Mouse (Mus musculus) megakaryocyte progenitor cell, adult 5-6 weeks (primary cell): ENCODE data around the gene Clip1. TPM values are rescaled to one million over a fixed set of nuclear protein-coding genes. Genes with fewer than 3 reads are reported as not detected.

ENCODE experiments used
- total RNA-seq, 2 experiments: library from RNA; stranded (forward) in 1 of 2; stranded (reverse) in 1 of 2; fragments of 157-497, 149-512 nt in 1 of 2; fragments of 200-1000 nt in 1 of 2; gene quantifications; 2 replicates each; pipeline versions ENCODE4 v1.2.3 to v1.2.4; 2015 to 2017

The Clip1 gene
- total RNA-seq, 2 experiments from 2014 or later = 46.4 to 72.5 TPM

Other genes starting within 250 kb of the Clip1 start
- not detected in 2 replicates for gene Lrrc43, start 195.3 kb downstream of the Clip1 start, total RNA-seq (2015)
- not detected in 2 replicates for gene Lrrc43, start 195.3 kb downstream of the Clip1 start, total RNA-seq (2017)
- not detected in 2 replicates for gene Il31, start 195.1 kb downstream of the Clip1 start, total RNA-seq (2015)
- not detected in 2 replicates for gene Il31, start 195.1 kb downstream of the Clip1 start, total RNA-seq (2017)
- gene B3gnt4, start 174.2 kb downstream of the Clip1 start, total RNA-seq (2015) = 0.15 TPM in 1 of 2 replicates, not detected in the other
- not detected in 2 replicates for gene B3gnt4, start 174.2 kb downstream of the Clip1 start, total RNA-seq (2017)
- gene Diablo, start 160.4 kb downstream of the Clip1 start, total RNA-seq (2015) = 32.8 and 50.5 TPM in 2 replicates
- gene Diablo, start 160.4 kb downstream of the Clip1 start, total RNA-seq (2017) = 49.0 and 53.3 TPM in 2 replicates
- gene Gm49027, start 159.1 kb downstream of the Clip1 start, total RNA-seq (2015) = 0.17 TPM in 1 of 2 replicates, not detected in the other
- 0.17 TPM in 1 of 2 replicates, not detected in the other for gene Gm49027, start 159.1 kb downstream of the Clip1 start, total RNA-seq (2017)
- 16.4 and 17.7 TPM in 2 replicates for gene Vps33a, start 111.6 kb downstream of the Clip1 start, total RNA-seq (2015)
- 24.4 and 25.7 TPM in 2 replicates for gene Vps33a, start 111.6 kb downstream of the Clip1 start, total RNA-seq (2017)
- gene Zcchc8, start 36.5 kb upstream of the Clip1 start, total RNA-seq (2015) = 50.8 and 52.0 TPM in 2 replicates
- gene Zcchc8, start 36.5 kb upstream of the Clip1 start, total RNA-seq (2017) = 103 and 131 TPM in 2 replicates
- 159 and 160 TPM in 2 replicates for gene Rsrc2, start 64.8 kb upstream of the Clip1 start, total RNA-seq (2015)
- gene Rsrc2, start 64.8 kb upstream of the Clip1 start, total RNA-seq (2017) = 192 and 249 TPM in 2 replicates
- 49.3 and 53.1 TPM in 2 replicates for gene Kntc1, start 65.1 kb upstream of the Clip1 start, total RNA-seq (2015)
- gene Kntc1, start 65.1 kb upstream of the Clip1 start, total RNA-seq (2017) = 30.5 and 39.6 TPM in 2 replicates
- gene Hcar2, start 180.9 kb upstream of the Clip1 start, total RNA-seq (2015) = 2.7 and 11.6 TPM in 2 replicates
- 1.3 and 4.0 TPM in 2 replicates for gene Hcar2, start 180.9 kb upstream of the Clip1 start, total RNA-seq (2017)
- gene Hcar1, start 195.4 kb upstream of the Clip1 start, total RNA-seq (2015) = not detected in 2 replicates
- not detected in 2 replicates for gene Hcar1, start 195.4 kb upstream of the Clip1 start, total RNA-seq (2017)
- gene Denr, start 222.6 kb upstream of the Clip1 start, total RNA-seq (2015) = 113 and 123 TPM in 2 replicates
- gene Denr, start 222.6 kb upstream of the Clip1 start, total RNA-seq (2017) = 90.6 and 105 TPM in 2 replicates
- 1.8 TPM in 1 of 2 replicates, not detected in the other for gene Gm43518, start 242.8 kb upstream of the Clip1 start, total RNA-seq (2015)
- gene Gm43518, start 242.8 kb upstream of the Clip1 start, total RNA-seq (2017) = not detected in 2 replicates
- 0.32 and 1.1 TPM in 2 replicates for gene Ccdc62, start 246.1 kb upstream of the Clip1 start, total RNA-seq (2015)
- 0.14 and 1.8 TPM in 2 replicates for gene Ccdc62, start 246.1 kb upstream of the Clip1 start, total RNA-seq (2017)